Mouse (Mus musculus): ENCODE results near the gene Cad. TPM values are rescaled to one million over a fixed set of nuclear protein-coding genes. Genes with fewer than 3 reads are reported as not detected.

The Cad gene
- total and polyA plus RNA-seq, 2 experiments from 2014 or later = 5.4 to 24.6 TPM

- no peak overlapping the region for H3K27ac ChIP-seq (ENCODE audit: low read depth)
- WGBS = 74% methylated on average over 2 of the region's 2 CpGs
- no peak overlapping the region for H3K9ac ChIP-seq (replicated peaks; ENCODE audit: low read depth, low read length)
- H3K4me2 ChIP-seq (ENCODE audit: low read depth, low read length) = no peak overlapping the region
- ATAC-seq (ENCODE audit: insufficient read depth, low read depth) (no peak), DNase-seq (ENCODE audit: low spot score) (no peak)
- H3K9me3 ChIP-seq (replicated peaks; ENCODE audit: control insufficient read depth, low read length) = no peaks in the 10 kb centered on the region
- H3K27me3 ChIP-seq (ENCODE audit: control insufficient read depth, insufficient read depth, low read length) = no peaks in the 10 kb centered on the region
- peaks cover 92% of the 10 kb centered on the region for H3K36me3 ChIP-seq (replicated peaks; ENCODE audit: control insufficient read depth, insufficient read depth, low read length)
- H3K4me3 ChIP-seq (ENCODE audit: low read depth, low read length) = no peak overlapping the region
- TF ChIP-seq EP300 (IDR thresholded peaks at IDR 0.05; ENCODE audit: low read depth) = no peak
- no peak for TF ChIP-seq CTCF (IDR thresholded peaks at IDR 0.05; ENCODE audit: low read depth)
- no peaks in the 10 kb centered on the region for H3K4me1 ChIP-seq (ENCODE audit: control insufficient read depth, insufficient read depth)
Observed at GRCm38 (mm10) chr5:31071059-31071458, 16.5 kb downstream of the Cad start.

- no peak for DNase-seq (ENCODE audit: low spot score)
- H3K4me1 ChIP-seq (ENCODE audit: control insufficient read depth, insufficient read depth) = no peaks in the 10 kb centered on the region
- H3K27ac ChIP-seq (ENCODE audit: low read depth) = no peak overlapping the region
- TF ChIP-seq CTCF (IDR thresholded peaks at IDR 0.05; ENCODE audit: low read depth) (no peak), EP300 (IDR thresholded peaks at IDR 0.05; ENCODE audit: low read depth) (no peak)
- WGBS = 95% methylated on average over 11 of the region's 11 CpGs
- no peak overlapping the region for H3K4me2 ChIP-seq (ENCODE audit: low read depth, low read length)
- H3K9me3 ChIP-seq (replicated peaks; ENCODE audit: control insufficient read depth, low read length) = no peaks in the 10 kb centered on the region
- no peak overlapping the region for H3K4me3 ChIP-seq (ENCODE audit: low read depth, low read length)
- ATAC-seq (ENCODE audit: insufficient read depth, low read depth) = no peak
- H3K9ac ChIP-seq (replicated peaks; ENCODE audit: low read depth, low read length) = no peak overlapping the region
- peaks cover 95% of the 10 kb centered on the region for H3K36me3 ChIP-seq (replicated peaks; ENCODE audit: control insufficient read depth, insufficient read depth, low read length)
- H3K27me3 ChIP-seq (ENCODE audit: control insufficient read depth, insufficient read depth, low read length) = no peaks in the 10 kb centered on the region
Observed at GRCm38 (mm10) chr5:31071821-31072220, 17.2 kb downstream of the Cad start.

- TF ChIP-seq EP300 (IDR thresholded peaks at IDR 0.05; ENCODE audit: low read depth) = no peak
- no peak for TF ChIP-seq CTCF (IDR thresholded peaks at IDR 0.05; ENCODE audit: low read depth)
- 91% methylated on average over 12 of the region's 12 CpGs for WGBS
- H3K4me2 ChIP-seq (ENCODE audit: low read depth, low read length) = no peak overlapping the region
- H3K4me1 ChIP-seq (ENCODE audit: control insufficient read depth, insufficient read depth) = no peaks in the 10 kb centered on the region
- H3K27ac ChIP-seq (ENCODE audit: low read depth) = no peak overlapping the region
- DNase-seq (ENCODE audit: low spot score) = no peak
- H3K9ac ChIP-seq (replicated peaks; ENCODE audit: low read depth, low read length) = no peak overlapping the region
- H3K9me3 ChIP-seq (replicated peaks; ENCODE audit: control insufficient read depth, low read length) = no peaks in the 10 kb centered on the region
- peaks cover 96% of the 10 kb centered on the region for H3K36me3 ChIP-seq (replicated peaks; ENCODE audit: control insufficient read depth, insufficient read depth, low read length)
- no peak overlapping the region for H3K4me3 ChIP-seq (ENCODE audit: low read depth, low read length)
- no peaks in the 10 kb centered on the region for H3K27me3 ChIP-seq (ENCODE audit: control insufficient read depth, insufficient read depth, low read length)
- no peak for ATAC-seq (ENCODE audit: insufficient read depth, low read depth)
Observed at GRCm38 (mm10) chr5:31073176-31073575, 18.6 kb downstream of the Cad start.

- no peak for ATAC-seq (ENCODE audit: insufficient read depth, low read depth)
- Histone ChIP-seq H3K4me1 (ENCODE audit: control insufficient read depth, insufficient read depth) (no peaks in the 10 kb centered on the region), H3K9me3 (replicated peaks; ENCODE audit: control insufficient read depth, low read length) (no peaks in the 10 kb centered on the region), H3K4me3 (ENCODE audit: low read depth, low read length) (no peak overlapping the region), H3K9ac (replicated peaks; ENCODE audit: low read depth, low read length) (no peak overlapping the region), H3K27me3 (ENCODE audit: control insufficient read depth, insufficient read depth, low read length) (no peaks in the 10 kb centered on the region), H3K4me2 (ENCODE audit: low read depth, low read length) (no peak overlapping the region), H3K36me3 (replicated peaks; ENCODE audit: control insufficient read depth, insufficient read depth, low read length) (peaks cover 67% of the 10 kb centered on the region), H3K27ac (ENCODE audit: low read depth) (no peak overlapping the region)
- DNase-seq (ENCODE audit: low spot score) = no peak
- WGBS = 75% methylated on average over 13 of the region's 13 CpGs
- TF ChIP-seq CTCF (IDR thresholded peaks at IDR 0.05; ENCODE audit: low read depth) (no peak), EP300 (IDR thresholded peaks at IDR 0.05; ENCODE audit: low read depth) (no peak)
Observed at GRCm38 (mm10) chr5:31076346-31076745, 21.8 kb downstream of the Cad start.

- ATAC-seq (ENCODE audit: insufficient read depth, low read depth) (no peak), DNase-seq (ENCODE audit: low spot score) (peak; percentile 39)
- Histone ChIP-seq H3K27ac (ENCODE audit: low read depth) (no peak overlapping the region), H3K4me3 (ENCODE audit: low read depth, low read length) (no peak overlapping the region), H3K36me3 (replicated peaks; ENCODE audit: control insufficient read depth, insufficient read depth, low read length) (peaks cover 30% of the 10 kb centered on the region), H3K9me3 (replicated peaks; ENCODE audit: control insufficient read depth, low read length) (no peaks in the 10 kb centered on the region), H3K27me3 (ENCODE audit: control insufficient read depth, insufficient read depth, low read length) (no peaks in the 10 kb centered on the region), H3K4me1 (ENCODE audit: control insufficient read depth, insufficient read depth) (peaks cover 11% of the 10 kb centered on the region), H3K9ac (replicated peaks; ENCODE audit: low read depth, low read length) (no peak overlapping the region), H3K4me2 (ENCODE audit: low read depth, low read length) (no peak overlapping the region)
- TF ChIP-seq CTCF (IDR thresholded peaks at IDR 0.05; ENCODE audit: low read depth) (no peak), EP300 (IDR thresholded peaks at IDR 0.05; ENCODE audit: low read depth) (no peak)
- 63% methylated on average over 13 of the region's 13 CpGs for WGBS
Observed at GRCm38 (mm10) chr5:31080059-31080794, 25.6 kb downstream of the Cad start.

GRCm38 (mm10) chr5:31080795-31081164 is 26.2 kb downstream of the Cad start:
- TF ChIP-seq CTCF (IDR thresholded peaks at IDR 0.05; ENCODE audit: low read depth) (no peak), EP300 (IDR thresholded peaks at IDR 0.05; ENCODE audit: low read depth) (no peak)

More at GRCm38 (mm10) chr5:31080795-31081164, 26.2 kb downstream of the Cad start:
- DNase-seq (ENCODE audit: low spot score) (no peak), ATAC-seq (ENCODE audit: insufficient read depth, low read depth) (no peak)
- Histone ChIP-seq H3K4me2 (ENCODE audit: low read depth, low read length) (no peak overlapping the region), H3K4me3 (ENCODE audit: low read depth, low read length) (no peak overlapping the region), H3K36me3 (replicated peaks; ENCODE audit: control insufficient read depth, insufficient read depth, low read length) (peaks cover 24% of the 10 kb centered on the region), H3K9me3 (replicated peaks; ENCODE audit: control insufficient read depth, low read length) (no peaks in the 10 kb centered on the region), H3K27me3 (ENCODE audit: control insufficient read depth, insufficient read depth, low read length) (no peaks in the 10 kb centered on the region), H3K9ac (replicated peaks; ENCODE audit: low read depth, low read length) (no peak overlapping the region), H3K27ac (ENCODE audit: low read depth) (no peak overlapping the region), H3K4me1 (ENCODE audit: control insufficient read depth, insufficient read depth) (peaks cover 11% of the 10 kb centered on the region)
- 65% methylated on average over 3 of the region's 3 CpGs for WGBS

Measured in heart, postnatal 0 days (tissue).